Mouse (Mus musculus) hindlimb bud, embryonic 11.5 days (tissue): ENCODE results near the gene Ap1g1.
A peak's percentile ranks its signal among the peaks of the same experiment; 100 is the strongest.
"Not testable (repeated sequence)": the region's sequence is repeated elsewhere in the genome, so short reads cannot be mapped to it uniquely, and the experiment has no call there.

ENCODE experiments used
- DNase-seq: peaks from one replicate; pipeline ENCODE4 v3.0.0-alpha.2; 2012; ENCODE audit warnings: low read depth, low spot score; ENCODE audit errors: extremely low spot score

Gene Ap1g1

GRCm38 (mm10) chr8:109863398-109863797 lies 85.0 kb downstream of the Ap1g1 start:
- DNase-seq: no peak

GRCm38 (mm10) chr8:109864798-109865197 lies 86.4 kb downstream of the Ap1g1 start:
- no peak for DNase-seq

- DNase-seq: no peak
Observed at GRCm38 (mm10) chr8:109865536-109865935, 87.2 kb downstream of the Ap1g1 start.

GRCm38 (mm10) chr8:109866690-109867089 lies 88.3 kb downstream of the Ap1g1 start:
- no peak for DNase-seq

- peak; percentile 60 for DNase-seq
Observed at GRCm38 (mm10) chr8:109868003-109868679, 89.8 kb downstream of the Ap1g1 start, which contains the start of gene Phlpp2. Phlpp2 (plus strand) TSS chr8:109868542.

GRCm38 (mm10) chr8:109868680-109869361 lies 90.5 kb downstream of the Ap1g1 start:
- no peak for DNase-seq

- no peak for DNase-seq
Observed at GRCm38 (mm10) chr8:109871056-109871455, 92.7 kb downstream of the Ap1g1 start.

- DNase-seq: not testable (repeated sequence)
Observed at GRCm38 (mm10) chr8:109873800-109874199, 95.4 kb downstream of the Ap1g1 start.

- no peak for DNase-seq
Observed at GRCm38 (mm10) chr8:109880012-109880662, 101.8 kb downstream of the Ap1g1 start.

GRCm38 (mm10) chr8:109885294-109885693 lies 106.9 kb downstream of the Ap1g1 start:
- DNase-seq: no peak

GRCm38 (mm10) chr8:109889211-109889610 lies 110.9 kb downstream of the Ap1g1 start:
- DNase-seq: no peak

- DNase-seq: no peak
Observed at GRCm38 (mm10) chr8:109890794-109891585, 112.6 kb downstream of the Ap1g1 start.

- no peak for DNase-seq
Observed at GRCm38 (mm10) chr8:109894636-109895035, 116.3 kb downstream of the Ap1g1 start.

GRCm38 (mm10) chr8:109895355-109895754 lies 117.0 kb downstream of the Ap1g1 start:
- DNase-seq: no peak

GRCm38 (mm10) chr8:109902379-109902778 lies 124.0 kb downstream of the Ap1g1 start:
- DNase-seq: no peak

GRCm38 (mm10) chr8:109903909-109904469 lies 125.6 kb downstream of the Ap1g1 start:
- no peak for DNase-seq

- DNase-seq: no peak
Observed at GRCm38 (mm10) chr8:109904928-109905668, 126.7 kb downstream of the Ap1g1 start.

- no peak for DNase-seq
Observed at GRCm38 (mm10) chr8:109906907-109907306, 128.6 kb downstream of the Ap1g1 start.

GRCm38 (mm10) chr8:109907376-109907775 lies 129.0 kb downstream of the Ap1g1 start:
- no peak for DNase-seq
